Mouse (Mus musculus): ENCODE data around the gene Strn.

DNA sequence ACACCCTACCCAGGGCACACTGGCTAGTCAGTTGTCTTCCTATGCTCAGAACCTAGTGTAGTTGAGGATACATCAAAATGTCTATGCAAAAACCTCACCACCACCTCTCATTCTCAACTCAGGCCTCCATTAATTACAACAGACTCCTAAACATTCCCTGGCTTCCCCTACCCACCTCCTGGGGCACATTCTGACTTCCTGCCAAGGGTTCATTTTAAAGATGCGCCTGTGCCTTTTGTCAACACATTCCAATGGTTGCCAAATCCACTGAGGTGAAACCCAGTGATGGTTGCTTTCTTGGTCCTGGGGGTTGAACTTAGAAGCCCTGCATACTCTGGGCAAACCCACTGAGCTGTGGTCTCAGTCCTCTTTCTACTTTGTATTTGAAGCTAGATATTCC is 4.9 kb downstream of the Strn start:
- no peak for TF ChIP-seq FLI1 (IDR thresholded peaks at IDR 0.05; ENCODE audit: low read length)
- no peak for TF ChIP-seq GATA1 (IDR thresholded peaks at IDR 0.05; ENCODE audit: borderline replicate concordance, low read length)
